Mouse (Mus musculus) embryo, embryonic 11.5 days (tissue): Measurements from ENCODE around the gene Mrps24.
A peak's percentile ranks its signal among the peaks of the same experiment; 100 is the strongest.

Experiments
- DNase-seq: peaks from one replicate; pipeline ENCODE4 v3.0.0-alpha.2; 2012; ENCODE audit warnings: low read depth, low spot score

Gene Mrps24

DNA sequence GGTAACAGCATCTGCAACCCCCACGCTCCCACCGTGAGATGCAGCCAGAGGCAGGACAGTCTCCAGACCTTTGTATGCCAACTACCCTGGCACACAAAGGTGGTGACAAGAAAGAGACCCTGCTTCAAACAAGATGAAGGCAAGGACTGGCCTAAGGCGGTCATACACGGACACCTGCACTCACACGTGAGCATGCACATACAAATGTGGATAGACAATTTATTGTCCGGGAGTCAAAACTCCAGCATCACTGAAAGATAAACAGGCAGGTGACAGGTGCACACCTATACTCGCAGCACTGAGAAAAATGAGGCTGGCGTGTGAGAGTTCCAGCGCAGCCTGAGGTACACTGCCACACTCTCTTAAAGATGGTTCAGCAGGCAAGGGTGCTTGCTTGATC is 9.5 kb downstream of the Mrps24 start:
- no peak for DNase-seq

GRCm38 (mm10) chr11:5703341-5703740 is 12.1 kb downstream of the Mrps24 start:
- no peak for DNase-seq

DNA sequence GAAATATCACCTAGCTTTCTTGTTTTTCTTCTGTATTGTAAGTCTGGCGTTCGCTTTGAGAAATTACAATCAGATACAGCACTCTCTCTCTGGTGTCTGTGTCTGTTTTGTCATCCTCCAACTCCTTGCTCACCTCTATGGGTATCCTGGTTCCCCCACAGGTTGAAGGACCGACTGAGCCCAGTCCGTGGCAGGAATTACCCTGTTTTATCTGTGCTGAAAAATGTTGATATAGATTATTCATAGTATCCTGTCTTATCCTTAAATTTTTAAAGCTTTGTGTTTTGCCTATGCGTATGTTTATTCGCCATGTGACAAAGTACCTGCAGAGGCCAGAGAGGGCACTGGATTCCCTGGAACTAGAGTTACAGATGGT is 12.5 kb downstream of the Mrps24 start:
- no peak for DNase-seq

DNA sequence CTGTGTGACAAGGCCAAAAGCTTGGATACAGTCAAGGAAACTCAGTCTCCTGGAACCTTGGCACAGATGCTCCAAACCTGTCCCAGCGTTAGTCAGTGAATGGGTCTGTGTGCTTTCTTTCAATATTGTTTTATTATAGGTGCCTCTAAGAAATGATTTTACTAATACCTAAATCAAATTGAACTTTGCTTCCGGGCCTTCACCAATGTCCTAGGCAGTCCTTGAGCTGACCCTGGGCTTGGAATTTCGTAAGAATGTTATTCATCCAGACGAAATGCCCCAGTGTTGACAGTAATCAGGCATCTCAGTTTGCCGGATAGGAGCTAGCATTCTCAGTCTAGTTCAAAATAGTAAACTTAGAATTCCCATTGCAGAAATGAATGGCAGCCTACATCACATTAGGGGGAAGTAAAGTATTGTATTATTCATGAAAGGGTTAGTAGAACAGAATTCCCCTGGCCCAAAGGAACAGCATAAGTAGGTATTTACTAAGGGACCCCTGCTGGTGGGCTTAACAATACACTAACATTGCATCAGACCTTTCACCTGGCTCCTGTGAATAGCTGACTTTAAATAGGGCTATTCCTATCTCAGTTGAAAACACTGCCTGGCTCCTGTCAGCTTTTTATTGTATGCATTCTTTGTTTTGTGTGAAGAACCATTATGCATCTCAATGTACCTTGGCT is 13.1 kb downstream of the Mrps24 start:
- DNase-seq: no peak

DNA sequence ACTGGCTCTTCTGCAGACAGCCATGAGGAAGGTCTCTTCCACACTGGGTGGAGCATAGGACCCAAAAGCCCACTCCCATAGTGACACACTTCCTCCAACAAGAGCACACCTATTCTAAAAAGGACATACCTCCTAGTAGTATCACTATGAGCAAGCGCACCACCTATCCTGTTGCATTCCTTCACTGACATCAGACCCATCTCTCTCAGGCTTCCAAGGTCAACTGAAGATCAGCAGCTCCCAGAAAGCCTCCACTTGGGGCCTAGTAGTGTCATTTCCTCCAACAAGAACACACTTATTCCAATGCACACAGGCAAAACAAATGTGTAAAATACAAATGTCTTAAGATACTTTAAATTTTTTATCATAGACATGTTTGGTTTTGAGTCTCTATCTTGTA is 13.7 kb downstream of the Mrps24 start:
- no peak for DNase-seq

GRCm38 (mm10) chr11:5701300-5701699 is 14.2 kb downstream of the Mrps24 start:
- DNase-seq: no peak

GRCm38 (mm10) chr11:5700808-5701207 is 14.7 kb downstream of the Mrps24 start:
- no peak for DNase-seq

DNA sequence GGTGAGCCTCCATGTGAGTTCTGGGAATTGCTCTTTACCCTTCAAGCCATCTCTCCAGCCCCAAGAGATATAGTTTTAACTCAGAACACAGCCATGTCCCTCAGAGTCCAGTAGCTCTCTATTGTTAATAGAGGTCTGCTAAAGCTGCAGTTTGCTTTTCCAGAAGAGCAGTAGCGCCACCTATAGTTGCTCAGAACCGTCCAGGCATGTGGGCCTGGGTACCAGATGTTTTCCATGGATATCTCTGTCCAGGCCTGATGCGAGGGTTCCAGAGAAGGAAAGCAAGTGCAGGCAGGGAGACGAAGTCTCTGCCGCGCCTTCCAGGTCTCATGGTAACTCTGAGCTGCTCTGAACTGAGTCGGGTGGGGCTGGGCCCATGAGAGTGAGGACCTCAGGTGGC is 23.7 kb downstream of the Mrps24 start:
- peak; percentile 46 for DNase-seq

GRCm38 (mm10) chr11:5684283-5684682 is 31.2 kb downstream of the Mrps24 start:
- DNase-seq: no peak

- DNase-seq: no peak
Measured at GRCm38 (mm10) chr11:5682541-5682940, 32.9 kb downstream of the Mrps24 start.
